Mouse (Mus musculus): Measurements from ENCODE around the gene Gpc3.

DNA sequence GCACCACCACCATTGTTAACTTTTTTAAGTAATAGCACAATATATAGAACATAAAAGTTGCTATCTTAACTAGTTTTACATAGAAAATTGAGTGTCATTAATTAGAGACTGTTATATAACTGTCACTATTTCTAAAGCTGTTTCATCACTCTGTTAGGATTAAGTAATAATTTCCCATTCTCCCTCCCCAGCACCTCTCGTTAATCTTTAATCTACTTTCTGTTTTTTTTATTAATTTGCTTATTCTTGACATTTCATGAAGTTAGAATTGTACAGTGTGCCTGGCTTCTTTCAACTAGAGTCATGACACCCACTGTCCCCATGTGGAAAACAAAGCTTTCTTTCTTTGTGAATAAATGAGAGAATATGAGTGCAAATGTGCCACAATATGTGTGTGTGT lies 359.2 kb downstream of the Gpc3 start:
- TF ChIP-seq POLR2A (IDR thresholded peaks at IDR 0.05; ENCODE audit: insufficient read length, low read depth): no peak
- no peak for TF ChIP-seq TCF3 (IDR thresholded peaks at IDR 0.05; ENCODE audit: insufficient read length, low read depth)
- no peak for TF ChIP-seq USF1 (IDR thresholded peaks at IDR 0.05; ENCODE audit: low read depth)
- TF ChIP-seq CEBPB (IDR thresholded peaks at IDR 0.05; ENCODE audit: insufficient read depth, poor library complexity, severe bottlenecking): no peak
- TF ChIP-seq MYOD1 (IDR thresholded peaks at IDR 0.05; ENCODE audit: control insufficient read depth in 1 of 3, insufficient read length in 2 of 3, low read depth in 2 of 3): no peak
- TF ChIP-seq REST (IDR thresholded peaks at IDR 0.05; ENCODE audit: insufficient read depth, insufficient read length): no peak
- no peak for TF ChIP-seq E2F4 (IDR thresholded peaks at IDR 0.05; ENCODE audit: insufficient read depth)
